Mouse (Mus musculus): ENCODE measurements around the gene Shc4. TPM values are rescaled to one million over a fixed set of nuclear protein-coding genes. Genes with fewer than 3 reads are reported as not detected.

Shc4 gene
- polyA plus RNA-seq (2012; rRNA removed): 8.9 and 14.2 TPM in 2 replicates

DNA sequence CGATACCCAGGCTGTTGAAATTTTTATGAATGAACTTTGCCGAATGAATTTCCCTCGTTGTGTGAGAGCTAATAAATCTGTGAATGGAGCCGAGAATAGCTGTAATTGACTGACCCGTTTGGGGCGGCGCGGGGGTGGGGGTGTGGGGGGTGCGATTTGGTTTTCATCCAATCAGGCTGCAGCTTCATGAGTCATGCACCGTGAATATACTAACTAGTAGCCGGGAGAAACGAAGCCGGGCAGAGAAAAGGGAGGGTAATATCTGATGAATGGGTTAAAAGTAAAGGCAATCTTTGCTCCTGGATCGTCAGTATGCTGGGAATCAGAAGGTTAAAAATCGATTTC is at the start of gene Shc4:
Gene Shc4 (minus strand): TSS at position 63 of the 345 bp plus-strand sequence.
- no peak for DNase-seq (ENCODE audit: low read depth)

GRCm38 (mm10) chr2:125765029-125765428 is 41.1 kb upstream of the Shc4 start:
- DNase-seq (ENCODE audit: low read depth): no peak

- no peak for DNase-seq (ENCODE audit: low read depth)
Observed at GRCm38 (mm10) chr2:125764531-125764930, 40.6 kb upstream of the Shc4 start.

DNA sequence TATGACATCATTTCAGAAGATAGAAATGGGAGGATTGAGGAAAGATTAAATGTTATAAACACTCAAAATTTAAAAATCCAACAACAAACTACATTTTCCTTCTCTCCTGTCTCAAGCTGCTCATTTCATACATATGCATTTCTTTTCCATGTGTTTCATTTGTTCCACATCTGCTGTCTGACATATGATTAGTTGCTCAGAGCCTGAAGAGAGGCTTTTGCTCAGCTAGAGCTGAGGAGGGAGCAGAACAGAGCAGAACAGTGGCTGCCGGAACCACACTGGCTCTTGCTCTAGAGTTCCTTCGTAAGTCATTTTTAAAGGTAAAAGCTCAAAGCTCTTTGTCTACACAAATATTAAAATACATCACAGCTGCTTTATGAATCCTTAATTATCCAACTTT is 25.4 kb upstream of the Shc4 start:
- DNase-seq (ENCODE audit: low read depth): no peak

DNA sequence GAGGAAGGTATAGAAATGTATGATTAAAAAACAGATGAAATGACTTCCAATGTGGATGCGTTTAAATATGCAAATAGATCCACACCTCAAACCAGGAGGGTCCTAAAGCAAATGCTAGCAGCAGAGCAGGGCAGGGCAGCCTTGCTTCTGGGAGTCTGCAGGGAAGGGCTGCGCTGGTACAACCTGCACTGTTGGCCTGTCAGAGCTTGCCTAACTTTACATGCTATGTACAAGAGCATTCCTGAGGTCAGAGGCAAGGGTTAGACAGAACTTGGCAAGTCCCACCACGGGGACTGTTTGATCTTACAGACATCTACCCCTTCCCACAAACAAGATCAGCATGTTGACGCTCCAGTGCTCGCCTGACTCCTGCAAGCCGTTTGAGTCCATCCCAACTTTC is 15.4 kb upstream of the Shc4 start:
- DNase-seq (ENCODE audit: low read depth): no peak

DNA sequence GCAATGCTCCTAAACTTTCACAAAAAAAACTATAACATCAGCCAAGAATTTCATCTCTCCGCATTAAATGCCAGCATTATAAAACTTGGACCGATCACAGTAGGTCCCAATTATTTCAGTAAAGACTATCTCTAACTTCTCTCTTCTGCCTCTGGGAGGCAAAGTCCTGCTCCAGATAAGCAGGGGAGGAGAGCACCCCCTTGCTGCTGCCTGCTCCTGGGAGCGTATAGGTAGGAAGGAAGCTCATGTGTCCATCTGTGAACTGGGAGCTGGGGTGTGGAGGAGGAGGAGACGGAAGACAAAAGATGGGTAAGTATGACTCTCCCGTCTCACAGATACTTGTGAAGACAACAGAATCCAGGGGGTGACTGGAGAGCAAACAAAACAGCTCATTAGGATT is 14.8 kb upstream of the Shc4 start:
- DNase-seq (ENCODE audit: low read depth): no peak

DNA sequence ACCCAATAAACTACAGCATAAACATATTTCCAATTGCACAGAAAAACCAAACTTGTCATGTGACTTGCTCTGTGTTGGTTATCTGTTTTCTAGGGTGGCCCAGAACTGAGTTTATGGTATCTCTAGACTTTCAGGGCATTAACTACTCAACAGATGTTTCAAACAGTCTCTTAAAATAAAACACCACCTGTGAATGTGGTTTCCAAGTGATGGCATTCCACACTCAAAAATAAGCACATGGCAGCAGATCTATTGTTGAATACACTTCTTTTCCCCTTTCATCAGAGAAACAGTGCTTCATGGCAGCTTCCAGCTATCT is 12.0 kb upstream of the Shc4 start:
- DNase-seq (ENCODE audit: low read depth): no peak

GRCm38 (mm10) chr2:125735333-125736024 is 11.5 kb upstream of the Shc4 start:
- DNase-seq (ENCODE audit: low read depth): no peak

- DNase-seq (ENCODE audit: low read depth): no peak
Observed at GRCm38 (mm10) chr2:125734741-125735140, 10.8 kb upstream of the Shc4 start.

- no peak for DNase-seq (ENCODE audit: low read depth)
Observed at GRCm38 (mm10) chr2:125731763-125732560, 8.0 kb upstream of the Shc4 start.

DNA sequence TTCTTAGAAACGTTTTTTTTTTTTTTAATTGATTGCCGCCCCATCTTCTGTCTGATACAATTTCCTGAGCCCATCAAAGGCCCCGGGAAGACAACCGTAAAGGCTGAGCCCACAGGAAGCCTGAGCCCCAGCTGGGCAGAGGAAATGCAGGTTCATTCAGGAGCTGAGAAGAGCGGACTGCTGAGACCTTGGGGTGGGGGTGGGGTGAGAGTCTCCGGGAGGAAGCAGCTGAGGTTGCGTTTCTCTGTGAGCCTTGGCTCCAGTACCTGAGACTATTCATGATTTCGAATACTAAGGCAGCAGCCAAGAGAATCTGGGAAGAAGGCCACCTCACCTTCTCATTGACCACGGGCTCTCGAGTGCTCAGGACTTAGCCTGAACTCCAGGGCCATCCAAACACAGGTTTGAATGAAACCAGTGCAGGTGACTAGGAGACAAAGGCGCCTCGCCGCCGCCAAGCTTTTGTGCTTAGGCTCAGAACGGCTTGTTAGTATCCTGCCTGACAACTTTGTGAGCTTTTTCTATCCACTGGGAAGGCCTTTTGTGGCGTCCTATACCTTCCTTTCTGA is 682 bp upstream of the Shc4 start:
- DNase-seq (ENCODE audit: low read depth): no peak

DNA sequence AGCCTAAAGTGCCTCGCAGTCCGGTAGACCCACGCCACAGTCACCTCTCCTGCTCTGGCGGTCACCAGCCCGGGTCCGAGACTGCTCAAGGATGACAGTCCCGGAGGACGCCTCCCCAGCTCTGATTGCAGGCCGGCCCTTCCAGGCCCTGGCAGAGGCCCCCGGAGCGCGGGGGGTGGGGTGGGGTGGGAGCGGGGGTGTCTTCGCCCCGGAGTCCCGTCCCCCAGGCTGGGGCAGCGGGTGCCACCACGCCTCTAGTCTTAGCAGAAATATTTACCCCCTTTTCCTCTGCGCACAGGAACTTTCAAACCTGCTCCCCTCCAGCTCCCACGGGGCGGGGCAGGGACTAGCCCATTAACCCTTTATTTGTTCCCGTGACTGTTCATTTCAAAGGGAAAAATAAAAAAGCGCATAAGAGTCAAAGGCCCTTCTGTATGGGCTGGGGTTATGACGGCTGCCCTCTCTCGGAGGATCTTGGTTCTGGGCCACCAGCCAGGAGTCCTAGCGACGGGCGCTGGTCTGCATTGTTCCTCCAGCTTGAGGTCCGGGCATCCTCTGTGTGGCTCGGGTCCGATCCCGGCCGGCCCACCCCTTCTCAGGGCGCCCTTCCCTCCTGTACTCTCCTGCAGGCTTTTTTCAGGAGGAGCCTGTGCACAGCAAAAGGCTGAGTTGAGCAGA is 401 bp downstream of the Shc4 start:
- no peak for DNase-seq (ENCODE audit: low read depth)

GRCm38 (mm10) chr2:125723086-125723407 is 901 bp downstream of the Shc4 start:
- no peak for DNase-seq (ENCODE audit: low read depth)

- DNase-seq (ENCODE audit: low read depth): no peak
Observed at GRCm38 (mm10) chr2:125716599-125716998, 7.3 kb downstream of the Shc4 start.

- DNase-seq (ENCODE audit: low read depth): no peak
Observed at GRCm38 (mm10) chr2:125706510-125706921, 17.4 kb downstream of the Shc4 start.

GRCm38 (mm10) chr2:125704907-125705631 is 18.9 kb downstream of the Shc4 start:
- no peak for DNase-seq (ENCODE audit: low read depth)

DNA sequence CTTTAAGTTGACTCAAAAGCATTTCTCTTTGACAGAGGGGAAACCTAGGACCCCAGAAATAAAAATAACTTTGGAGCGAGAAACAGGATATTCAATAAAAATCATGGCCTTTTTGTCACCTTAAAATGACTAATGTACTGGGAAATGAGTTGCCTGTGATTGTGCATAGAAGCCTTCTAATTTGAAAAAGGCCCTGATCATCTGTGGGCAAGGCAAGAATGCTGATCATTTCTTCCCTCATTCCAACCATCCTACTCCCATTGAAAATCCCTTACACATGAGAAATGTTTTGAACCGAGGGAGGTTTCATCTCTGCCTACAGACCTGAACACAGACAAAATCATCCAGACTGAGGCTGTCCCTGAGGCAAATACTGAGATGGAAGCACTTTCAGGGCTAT is 21.1 kb downstream of the Shc4 start:
- DNase-seq (ENCODE audit: low read depth): no peak

- no peak for DNase-seq (ENCODE audit: low read depth)
Observed at GRCm38 (mm10) chr2:125701606-125702005, 22.3 kb downstream of the Shc4 start.

DNA sequence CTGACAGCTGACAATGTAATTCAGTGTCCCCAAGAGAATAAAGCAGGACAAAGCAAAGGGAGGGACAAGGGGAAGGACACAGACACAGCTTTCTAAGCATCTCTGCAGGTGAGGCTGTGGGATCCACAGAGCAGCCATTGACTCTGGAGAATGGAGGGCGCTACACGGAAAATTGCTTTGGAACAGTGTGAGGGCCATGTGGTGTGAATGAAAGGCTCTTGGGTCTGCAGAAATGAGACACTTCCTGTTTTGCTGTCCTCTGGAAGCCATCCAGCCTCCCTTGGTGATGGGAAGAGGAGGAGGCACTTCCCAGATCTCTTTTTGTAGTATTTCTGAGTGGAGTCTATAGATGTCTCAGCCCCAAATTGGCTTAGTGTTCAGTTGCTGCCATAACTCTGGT is 27.7 kb downstream of the Shc4 start:
- no peak for DNase-seq (ENCODE audit: low read depth)

DNA sequence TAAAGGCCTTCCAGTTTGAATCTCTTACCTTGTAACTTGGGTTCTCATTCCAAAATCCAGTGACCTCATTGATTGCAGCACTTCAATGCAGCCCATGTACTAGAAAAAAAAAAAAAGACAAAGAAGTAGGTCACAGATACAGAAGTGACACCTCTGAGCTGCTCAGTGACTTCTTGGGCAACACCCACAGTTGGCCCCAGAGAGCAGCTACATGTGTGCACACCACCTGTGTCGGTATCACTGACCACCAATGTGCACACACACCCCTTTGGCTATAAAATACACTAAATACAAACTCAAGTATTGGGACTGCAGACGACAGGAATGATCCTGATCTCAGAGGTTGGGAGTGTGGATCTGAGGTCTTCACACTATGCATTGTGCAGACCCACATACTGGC is 29.1 kb downstream of the Shc4 start:
- DNase-seq (ENCODE audit: low read depth): no peak

- no peak for DNase-seq (ENCODE audit: low read depth)
Observed at GRCm38 (mm10) chr2:125692010-125692409, 31.9 kb downstream of the Shc4 start.

Data from gonadal fat pad, adult 2 months (tissue).